Mouse (Mus musculus): ENCODE data around the gene Srpk3.

DNA sequence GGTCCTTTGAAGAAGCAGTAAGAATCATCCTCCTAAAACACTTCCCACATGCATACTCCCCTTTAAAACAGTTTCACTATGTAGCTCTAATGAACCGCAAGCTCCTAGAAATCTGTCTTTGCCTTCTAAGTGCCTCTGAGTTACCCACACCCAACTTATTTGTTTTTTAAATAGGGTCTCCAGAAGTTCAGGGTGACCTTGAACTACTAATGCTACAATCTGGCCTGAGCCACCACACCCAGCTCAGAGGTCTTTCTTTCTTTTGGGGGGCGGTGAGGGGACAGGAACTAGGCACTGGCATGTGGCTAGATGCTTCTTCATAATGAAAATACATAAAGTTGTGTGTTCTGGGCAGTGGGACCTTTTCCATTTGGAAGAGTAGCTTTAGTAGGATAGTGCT, 23.3 kb downstream of the Srpk3 start:
- TF ChIP-seq CTCF (conservative IDR thresholded peaks at IDR 0.05; ENCODE audit: low read length) (no peak), POU5F1 (IDR thresholded peaks at IDR 0.05; ENCODE audit: borderline replicate concordance, low read length) (no peak), NANOG (IDR thresholded peaks at IDR 0.05; ENCODE audit: borderline replicate concordance, low read length) (no peak)
